Mouse (Mus musculus) forebrain, embryonic 14.5 days (tissue): ENCODE measurements around the gene Fitm1. TPM values are rescaled to one million over a fixed set of nuclear protein-coding genes. Genes with fewer than 3 reads are reported as not detected.

ENCODE experiments used
- ATAC-seq: fragments of 200-750 bp; cut with Nextera tagmentation; 2 replicates; pipeline ENCODE4 v1.8.0; 2017; ENCODE audit warnings: mild to moderate bottlenecking, moderate library complexity
- DNase-seq: peaks from one replicate; pipeline ENCODE4 v3.0.0-alpha.2; 2015; ENCODE audit warnings: low spot score
- H3K27ac ChIP-seq: fragments of 300-500 bp; sonication (generic); 2 replicates; pipeline ENCODE4 v1.5.1; 2014; ENCODE audit warnings: low read depth, mild to moderate bottlenecking, control low read depth, low read length, moderate library complexity
- H3K27me3 ChIP-seq: fragments of 300-500 bp; sonication (generic); replicated peaks from 2 replicates; pipeline ENCODE4 v1.6.1; 2014; ENCODE audit warnings: low read length, control low read depth, mixed read lengths; ENCODE audit not compliant: control insufficient read depth, insufficient read depth
- H3K36me3 ChIP-seq: fragments of 300-500 bp; sonication (generic); 2 replicates; pipeline ENCODE4 v1.6.1; 2014; ENCODE audit warnings: low read length, control low read depth; ENCODE audit not compliant: control insufficient read depth, insufficient read depth
- H3K4me1 ChIP-seq: fragments of 300-500 bp; sonication (generic); 2 replicates; pipeline ENCODE4 v1.6.1; 2014; ENCODE audit warnings: antibody characterized with exemption, low read length, control low read depth; ENCODE audit not compliant: control insufficient read depth, insufficient read depth
- H3K4me2 ChIP-seq: fragments of 300-500 bp; sonication (generic); 2 replicates; pipeline ENCODE4 v1.6.1; 2014; ENCODE audit warnings: mild to moderate bottlenecking, control low read depth, low read length
- H3K4me3 ChIP-seq: fragments of 300-500 bp; sonication (generic); 2 replicates; pipeline ENCODE4 v1.5.1; 2014; ENCODE audit warnings: low read depth, low read length, control low read depth
- H3K9ac ChIP-seq: fragments of 300-500 bp; sonication (generic); 2 replicates; pipeline ENCODE4 v1.6.1; 2014; ENCODE audit warnings: mild to moderate bottlenecking, low read length, control low read depth, moderate library complexity
- H3K9me3 ChIP-seq: fragments of 300-500 bp; sonication (generic); replicated peaks from 2 replicates; pipeline ENCODE4 v1.6.1; 2016; ENCODE audit warnings: low read length, control low read depth, mixed read lengths; ENCODE audit not compliant: control insufficient read depth
- WGBS: fragments of 180-500 bp; shearing (Covaris S2); extraction: QIAGEN DNeasy Blood & Tissue Kit; methylation state at CpG from one replicate; pipeline ENCODE4 v1.1.7; 2014; 5-methylcytosine and 5-hydroxymethylcytosine counted together
- polyA plus RNA-seq: library from polyadenylated mRNA; unstranded; fragments of >200 nt; fragmentation: Nextera tagmentation; extraction: Ambion mirVana; gene quantifications from 2 replicates; pipeline ENCODE4 v1.2.1, GENCODE M21; 2014

Gene Fitm1
- polyA plus RNA-seq, 1 experiment from 2014 or later = not detected

DNA sequence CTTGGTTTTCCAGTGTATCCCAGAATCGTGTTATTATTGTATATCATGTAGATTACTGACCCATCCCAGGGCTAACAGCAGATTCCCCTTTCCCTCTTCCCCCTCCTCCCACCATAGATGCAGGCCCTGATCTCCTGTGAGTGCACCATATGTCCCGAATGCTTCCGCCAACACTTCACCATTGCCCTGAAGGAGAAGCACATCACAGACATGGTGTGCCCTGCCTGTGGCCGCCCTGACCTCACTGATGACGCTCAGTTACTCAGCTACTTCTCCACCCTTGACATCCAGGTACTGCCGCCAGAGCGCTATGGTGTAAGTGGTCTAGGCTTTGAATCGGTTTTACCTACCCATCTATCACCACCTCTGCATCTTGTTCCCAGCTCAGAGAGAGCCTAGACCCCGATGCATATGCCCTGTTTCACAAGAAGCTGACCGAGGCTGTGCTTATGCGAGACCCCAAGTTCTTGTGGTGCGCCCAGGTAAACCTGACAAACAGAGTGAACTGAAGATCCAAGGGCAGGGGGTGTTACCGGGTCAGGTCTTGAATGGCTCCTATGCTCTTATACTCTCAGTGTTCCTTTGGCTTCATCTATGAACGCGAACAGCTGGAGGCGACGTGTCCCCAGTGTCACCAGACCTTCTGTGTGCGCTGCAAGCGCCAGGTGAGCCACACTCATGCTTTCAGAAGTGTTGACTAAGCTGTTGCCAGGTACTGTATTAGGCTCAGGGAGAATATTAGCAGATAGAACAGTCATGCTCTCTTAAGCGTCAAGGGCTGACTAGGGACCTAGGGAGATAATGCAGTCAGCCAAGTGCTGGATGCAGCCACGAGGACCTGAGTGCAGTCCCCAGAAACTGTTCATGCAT is 23.3 kb downstream of the Fitm1 start:
- peaks cover 91% of the 10 kb centered on the region for H3K36me3 ChIP-seq
- H3K4me3 ChIP-seq = no peak overlapping the region
- no peak for ATAC-seq
- no peak for DNase-seq
- H3K9me3 ChIP-seq = no peaks in the 10 kb centered on the region
- WGBS = 95% methylated on average over 21 of the region's 21 CpGs
- no peak overlapping the region for H3K9ac ChIP-seq
- H3K4me1 ChIP-seq = no peaks in the 10 kb centered on the region
- H3K4me2 ChIP-seq = no peak overlapping the region
- no peaks in the 10 kb centered on the region for H3K27me3 ChIP-seq
- H3K27ac ChIP-seq = no peak overlapping the region

GRCm38 (mm10) chr14:55603271-55603632 is 27.8 kb downstream of the Fitm1 start, which contains the start of gene Irf9:
Gene Irf9 (plus strand): TSS chr14:55603571.
- DNase-seq (no peak), ATAC-seq (no peak)
- Histone ChIP-seq H3K36me3 (peaks cover 74% of the 10 kb centered on the region), H3K4me3 (peak within 1 kb of the TSS; percentile 3; the same call in 1 of the 2 replicates), H3K4me1 (no peaks in the 10 kb centered on the region), H3K27ac (no peak within 1 kb of the TSS), H3K9me3 (no peaks in the 10 kb centered on the region), H3K9ac (no peak within 1 kb of the TSS; the same call in 1 of the 2 replicates), H3K4me2 (peak within 1 kb of the TSS; percentile 36), H3K27me3 (no peaks in the 10 kb centered on the region)
- WGBS = 90% methylated on average over 7 of the region's 7 CpGs

DNA sequence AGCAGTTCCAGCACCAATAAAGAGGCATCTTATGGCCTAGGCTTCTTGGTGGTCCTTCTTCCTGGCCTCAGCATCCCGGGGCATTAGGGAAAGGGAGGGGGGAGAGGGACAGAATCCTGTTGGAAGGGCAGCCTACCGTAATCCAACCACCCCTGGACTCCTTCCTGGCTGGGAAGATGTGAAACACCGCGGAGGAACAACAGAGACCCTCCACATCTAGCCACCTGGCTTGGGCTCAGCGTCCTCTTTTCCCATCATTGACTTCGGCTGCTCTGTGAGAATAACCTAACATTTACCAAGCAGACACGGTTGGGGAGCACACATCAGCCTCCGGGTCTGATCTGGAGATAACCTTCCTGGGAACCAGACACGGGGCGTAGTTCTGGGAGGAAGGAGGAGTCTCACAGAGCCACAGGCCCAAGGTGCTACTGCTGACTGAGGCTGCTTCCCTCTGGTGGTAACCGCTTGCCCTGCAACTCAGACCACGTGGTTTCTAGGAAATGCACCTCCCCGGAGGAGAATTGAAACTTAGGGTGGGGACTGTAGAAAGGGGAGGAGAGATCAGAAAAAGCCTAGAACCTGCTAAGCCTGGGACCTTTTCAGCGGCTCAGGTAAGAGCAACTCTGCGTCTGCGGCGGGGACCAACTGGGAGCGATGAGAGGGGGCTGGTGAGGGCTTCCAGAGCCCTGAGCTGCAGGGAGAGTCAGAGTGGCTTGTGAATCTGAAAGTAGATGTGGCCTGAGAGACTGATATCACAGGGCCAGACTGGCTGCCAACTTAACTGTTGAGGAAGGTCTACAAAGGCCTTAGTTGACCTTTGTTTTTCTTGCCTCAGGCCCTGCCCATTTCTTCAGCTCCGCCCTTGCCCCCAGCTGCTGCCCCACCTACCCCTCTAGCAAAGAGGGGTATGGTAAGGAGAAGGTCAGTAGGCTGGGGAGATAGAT is 28.5 kb downstream of the Fitm1 start:
- H3K4me2 ChIP-seq = peak overlapping the region; percentile 36
- DNase-seq (peak; percentile 84), ATAC-seq (peak; percentile 90)
- peak overlapping the region; percentile 3; the same call in 1 of the 2 replicates for H3K4me3 ChIP-seq
- no peaks in the 10 kb centered on the region for H3K4me1 ChIP-seq
- no peaks in the 10 kb centered on the region for H3K9me3 ChIP-seq
- H3K27ac ChIP-seq = no peak overlapping the region
- no peak overlapping the region; the same call in 1 of the 2 replicates for H3K9ac ChIP-seq
- no peaks in the 10 kb centered on the region for H3K27me3 ChIP-seq
- peaks cover 74% of the 10 kb centered on the region for H3K36me3 ChIP-seq
- 20% methylated on average over 19 of the region's 19 CpGs for WGBS

GRCm38 (mm10) chr14:55604823-55605222 is 29.4 kb downstream of the Fitm1 start:
- Histone ChIP-seq H3K9ac (no peak overlapping the region), H3K9me3 (no peaks in the 10 kb centered on the region), H3K4me1 (no peaks in the 10 kb centered on the region), H3K27me3 (no peaks in the 10 kb centered on the region), H3K27ac (no peak overlapping the region), H3K36me3 (peaks cover 73% of the 10 kb centered on the region), H3K4me3 (no peak overlapping the region), H3K4me2 (no peak overlapping the region)
- 95% methylated on average over 11 of the region's 11 CpGs for WGBS
- ATAC-seq (no peak), DNase-seq (no peak)

- Histone ChIP-seq H3K9ac (no peak overlapping the region), H3K4me1 (no peaks in the 10 kb centered on the region), H3K4me2 (no peak overlapping the region), H3K27me3 (no peaks in the 10 kb centered on the region), H3K27ac (no peak overlapping the region), H3K36me3 (peaks cover 68% of the 10 kb centered on the region), H3K9me3 (no peaks in the 10 kb centered on the region), H3K4me3 (no peak overlapping the region)
- DNase-seq (no peak), ATAC-seq (no peak)
- WGBS = 94% methylated on average over 16 of the region's 16 CpGs
These were observed 30.5 kb downstream of the Fitm1 start for GRCm38 (mm10) chr14:55605743-55606459.

DNA sequence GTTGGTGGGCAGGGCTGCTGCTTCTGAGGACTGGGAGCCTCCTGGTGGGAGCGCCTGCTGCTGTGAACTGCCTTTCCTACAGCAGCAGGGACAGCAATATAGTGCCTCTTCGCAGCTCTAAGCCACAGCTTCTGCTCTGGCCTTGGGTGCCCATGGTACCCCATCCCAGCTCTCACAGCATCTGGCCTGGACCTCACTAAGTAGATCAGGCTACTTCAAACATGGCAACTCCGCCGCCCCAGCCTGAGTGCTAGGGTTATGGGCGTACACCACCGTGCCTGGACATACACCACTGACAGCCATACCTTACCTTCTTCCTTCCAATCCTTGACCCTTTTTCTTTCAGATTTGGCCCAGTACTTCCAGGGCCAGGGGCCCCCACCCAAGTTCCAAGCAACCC is 32.9 kb downstream of the Fitm1 start:
- H3K36me3 ChIP-seq = peaks cover 43% of the 10 kb centered on the region
- no peak overlapping the region for H3K4me2 ChIP-seq
- H3K4me1 ChIP-seq = no peaks in the 10 kb centered on the region
- DNase-seq = no peak
- H3K9ac ChIP-seq = no peak overlapping the region
- no peaks in the 10 kb centered on the region for H3K27me3 ChIP-seq
- 95% methylated on average over 6 of the region's 6 CpGs for WGBS
- H3K4me3 ChIP-seq = no peak overlapping the region
- H3K27ac ChIP-seq = no peak overlapping the region
- no peaks in the 10 kb centered on the region for H3K9me3 ChIP-seq
- ATAC-seq = no peak

GRCm38 (mm10) chr14:55613346-55613745 is 37.9 kb downstream of the Fitm1 start:
- Histone ChIP-seq H3K36me3 (peaks cover 19% of the 10 kb centered on the region), H3K27ac (no peak overlapping the region), H3K4me1 (no peaks in the 10 kb centered on the region), H3K27me3 (no peaks in the 10 kb centered on the region), H3K9ac (no peak overlapping the region), H3K9me3 (no peaks in the 10 kb centered on the region), H3K4me2 (no peak overlapping the region), H3K4me3 (no peak overlapping the region)
- WGBS = 69% methylated on average over 6 of the region's 6 CpGs
- DNase-seq (no peak), ATAC-seq (no peak)

- no peak overlapping the region for H3K4me2 ChIP-seq
- H3K9ac ChIP-seq = no peak overlapping the region
- H3K36me3 ChIP-seq = peaks cover 7% of the 10 kb centered on the region; the same call in 1 of the 2 replicates
- no peaks in the 10 kb centered on the region for H3K9me3 ChIP-seq
- WGBS = 82% methylated on average over 7 of the region's 7 CpGs
- ATAC-seq (no peak), DNase-seq (no peak)
- H3K4me3 ChIP-seq = no peak overlapping the region
- no peak overlapping the region for H3K27ac ChIP-seq
- no peaks in the 10 kb centered on the region for H3K27me3 ChIP-seq
- H3K4me1 ChIP-seq = no peaks in the 10 kb centered on the region
These were observed 39.3 kb downstream of the Fitm1 start for GRCm38 (mm10) chr14:55614565-55615178.
